ENCODE assay signal across 8 mouse cellular contexts in genomic region chr3:108911548-108912413, GRCm38 (mm10). TPM values are rescaled to one million over a fixed set of nuclear protein-coding genes. Genes with fewer than 3 reads are reported as not detected.
A peak's percentile ranks its signal among the peaks of the same experiment; 100 is the strongest.
DNase-seq lines count a peak whose midpoint lies in the region; ATAC-seq and TF ChIP-seq lines count a peak whose summit lies in the region.

Gene Prpf38b (minus strand): TSS chr3:108911727.

- H3K36me3 ChIP-seq in megakaryocyte, embryonic 14.5 days (replicated peaks; ENCODE audit: low read length) = peaks cover 26% of the 10 kb centered on the region

- peak within 1 kb of the TSS; percentile 69 for H3K4me3 ChIP-seq in cortical plate, adult 2 months (ENCODE audit: insufficient read depth, low read length)
- peak within 1 kb of the TSS; percentile 99 for H3K4me3 ChIP-seq in megakaryocyte, embryonic 14.5 days (replicated peaks)

- no peaks in the 10 kb centered on the region for H3K27me3 ChIP-seq in megakaryocyte, embryonic 14.5 days (replicated peaks)

- no peaks in the 10 kb centered on the region for H3K9me3 ChIP-seq in megakaryocyte, embryonic 14.5 days

- peak; percentile 83 for ATAC-seq in activated CD4-positive, CD25-positive, alpha-beta regulatory T cell, adult 4 months

- peak; percentile 92 for TF ChIP-seq POLR2A in cortical plate, adult 2 months (IDR thresholded peaks at IDR 0.05; ENCODE audit: extremely low read depth, insufficient read depth, low read length)

- peak; percentile 86 to 92 for DNase-seq in gastrocnemius, adult 8-10 months (ENCODE audit: low spot score in 2 of 2)
- peak; percentile 84 for DNase-seq in hindlimb bud, embryonic 11.5 days (ENCODE audit: extremely low spot score, low read depth, low spot score)
- DNase-seq in left cerebral cortex, adult 8-10 months (ENCODE audit: low spot score in 2 of 2) = peak; percentile 83 to 94
- DNase-seq in right cerebral cortex, postnatal 10 days (ENCODE audit: low spot score in 2 of 2) = peak; percentile 98
- DNase-seq in urinary bladder, postnatal 25 days (ENCODE audit: low spot score) = peak; percentile 90

- peak within 1 kb of the TSS; percentile 61 for H3K27ac ChIP-seq in cortical plate, adult 2 months (ENCODE audit: insufficient read depth, low read length)

- H3K4me1 ChIP-seq in cortical plate, adult 2 months (ENCODE audit: control insufficient read depth, insufficient read depth, low read length) = peaks cover 1% of the 10 kb centered on the region; the same call in 1 of the 2 replicates
- peaks cover 46% of the 10 kb centered on the region for H3K4me1 ChIP-seq in megakaryocyte, embryonic 14.5 days

- TF ChIP-seq CTCF in cortical plate, adult 2 months (IDR thresholded peaks at IDR 0.05; ENCODE audit: extremely low read depth, insufficient read depth, low read length) = no peak

RNA-seq across cellular contexts. Expression of gene Prpf38b, which starts in this region (rescaled TPM):
- polyA plus RNA-seq in activated CD4-positive, CD25-positive, alpha-beta regulatory T cell, adult 4 months (2017; shearing (Covaris generic)) = 100 to 1,000 TPM; 109 to 118 TPM
- polyA plus RNA-seq in cortical plate, adult 2 months (2012; rRNA removed) = 61.7 and 71.6 TPM in 2 replicates
- total RNA-seq in gastrocnemius, adult 8-10 months (2022) = 10 to 100 TPM; 10.7 to 16.0 (median 13.3) TPM
- total RNA-seq in left cerebral cortex, adult 8-10 months (2022) = 10 to 100 TPM; 34.9 to 45.6 (median 40.1) TPM
- polyA plus RNA-seq in megakaryocyte, embryonic 14.5 days (2012; ENCODE audit: insufficient read depth, low replicate concordance) = 34.3 and 74.4 TPM in 2 replicates

Comparison
In these comparisons a context has a peak if more than half of its experiments do, and no peak if none do; other contexts are left out.
1. Peak in every context shown above with its lines: DNase-seq, ATAC-seq, H3K4me3 ChIP-seq and H3K27ac ChIP-seq.